Mouse (Mus musculus) cerebellum, adult 11-12 months (tissue): Measurements from ENCODE around the gene Ppp2r5a.

ENCODE experiments used
- DNase-seq: peaks from one replicate; pipeline ENCODE4 v3.0.0; 2022

The Ppp2r5a gene

DNA sequence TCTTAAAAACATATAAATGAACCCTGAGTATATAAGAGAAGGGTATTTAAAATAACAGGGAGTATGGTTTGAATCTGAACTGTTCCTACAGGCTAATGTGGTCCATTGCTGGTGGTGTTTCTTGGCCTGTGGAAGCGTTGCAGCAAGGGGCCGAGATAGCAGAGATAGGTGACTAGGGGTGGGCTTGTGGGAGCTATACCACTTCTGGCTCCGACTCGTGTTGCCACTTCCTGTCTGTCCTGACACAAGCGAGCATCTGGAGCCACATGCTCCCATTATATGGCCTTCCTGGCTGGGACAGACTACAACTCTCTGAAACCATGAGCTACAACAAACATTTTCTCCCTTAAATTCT is 27.5 kb downstream of the Ppp2r5a start:
- DNase-seq, result no peak

DNA sequence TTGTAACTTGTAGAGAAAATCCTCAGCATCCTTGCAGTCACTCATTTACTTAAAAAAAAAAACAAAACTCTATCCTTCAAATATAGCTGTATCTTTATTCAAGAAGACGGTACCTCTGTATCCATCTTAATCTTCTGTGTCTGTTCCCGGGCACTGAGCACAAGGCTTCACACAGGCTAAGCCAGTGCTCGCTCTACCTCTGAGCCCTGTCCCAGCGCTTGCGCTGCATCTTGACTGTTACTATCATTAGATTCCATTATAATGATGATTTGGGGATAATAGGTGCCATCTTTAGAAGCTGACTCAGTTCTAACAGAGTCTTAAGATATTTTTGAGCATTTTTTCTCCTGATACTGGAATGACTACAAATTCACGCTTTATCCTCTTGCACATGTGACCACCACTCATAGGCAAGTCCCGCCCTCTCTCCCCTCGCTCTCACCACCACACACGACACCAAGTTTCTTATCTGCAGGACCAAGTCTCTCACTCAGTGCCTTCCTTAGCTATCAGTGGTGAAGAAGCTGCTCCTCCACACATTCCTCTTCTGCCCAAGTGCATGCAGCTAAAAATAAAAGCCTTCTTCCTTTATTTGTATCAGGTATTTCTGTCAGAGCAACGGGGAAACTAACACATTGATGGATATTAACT is 28.0 kb downstream of the Ppp2r5a start:
- no peak for DNase-seq

DNA sequence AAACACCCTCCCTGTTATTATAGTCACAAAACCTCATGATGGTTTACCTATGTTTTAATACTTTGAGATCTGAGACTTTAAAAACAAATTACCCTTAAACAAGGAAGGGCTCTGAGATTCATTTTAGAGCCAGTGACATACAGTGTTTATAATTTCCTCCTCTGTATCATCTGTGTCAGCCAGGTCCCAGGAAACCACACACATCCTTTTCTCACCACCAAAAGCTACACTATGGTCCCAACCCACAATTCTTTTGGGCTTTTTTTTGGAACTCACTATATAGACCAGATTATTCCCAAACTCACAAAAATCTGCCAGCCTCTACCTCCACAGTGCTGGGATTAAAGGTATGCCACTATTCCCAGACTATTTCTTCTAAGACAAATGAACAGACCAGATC is 33.9 kb downstream of the Ppp2r5a start:
- no peak for DNase-seq

DNA sequence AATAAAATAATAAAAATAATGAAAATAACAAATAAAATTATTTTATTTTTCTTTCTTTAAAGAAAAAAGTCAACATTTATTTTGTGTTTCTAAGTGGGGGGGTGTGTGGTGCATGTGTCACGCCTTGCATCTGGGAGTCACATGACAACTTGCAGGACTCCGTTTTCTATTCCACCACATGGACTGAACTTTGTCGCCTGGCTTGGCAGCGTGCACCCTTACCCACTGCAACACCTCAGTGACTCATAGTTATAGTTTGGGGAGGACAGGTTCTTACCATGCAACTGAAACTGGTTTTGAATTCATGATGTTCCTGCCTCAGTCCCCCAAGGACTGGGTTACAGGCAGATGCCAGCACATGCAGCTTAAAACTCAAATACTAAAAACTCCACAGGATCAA is 34.9 kb downstream of the Ppp2r5a start:
- DNase-seq, result no peak

DNA sequence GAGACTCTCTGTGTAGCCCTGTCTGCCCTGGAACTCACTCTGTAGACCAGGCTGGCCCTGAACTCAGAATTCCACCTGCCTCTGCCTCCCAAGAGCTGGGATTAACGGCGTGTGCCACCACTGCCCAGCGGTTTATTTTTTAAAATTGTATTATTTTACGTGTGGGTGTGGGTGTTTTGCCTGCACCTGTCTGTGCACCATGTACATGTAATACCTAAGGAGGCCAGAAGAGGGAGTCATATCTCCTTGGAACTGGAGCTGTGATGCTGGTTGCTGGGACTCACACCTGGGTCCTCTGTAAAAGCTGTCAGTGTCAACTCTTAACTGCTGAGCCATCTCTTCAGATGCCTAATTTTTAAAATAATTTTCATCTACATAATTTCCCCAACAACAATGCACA is 38.6 kb downstream of the Ppp2r5a start:
- DNase-seq, result no peak

DNA sequence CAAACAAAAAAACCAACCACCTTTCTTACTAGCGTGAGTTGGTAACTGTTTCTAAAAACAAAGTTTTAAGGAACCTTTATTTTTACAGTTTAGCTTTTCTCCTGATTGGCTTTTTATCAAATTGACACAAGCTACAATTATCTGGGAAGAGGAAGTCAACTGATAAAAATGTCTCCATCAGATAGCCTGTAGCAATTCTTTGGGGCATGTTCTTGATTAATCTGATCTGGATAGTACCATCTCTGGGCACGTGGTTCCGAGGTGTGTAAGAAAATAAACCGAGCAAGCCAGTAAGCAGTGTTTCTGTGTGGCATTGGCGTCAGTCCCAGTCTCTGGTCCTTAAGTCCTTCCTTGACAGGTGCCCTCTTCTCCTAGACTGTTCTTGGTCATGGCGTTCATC is 40.7 kb downstream of the Ppp2r5a start:
- DNase-seq, result no peak

DNA sequence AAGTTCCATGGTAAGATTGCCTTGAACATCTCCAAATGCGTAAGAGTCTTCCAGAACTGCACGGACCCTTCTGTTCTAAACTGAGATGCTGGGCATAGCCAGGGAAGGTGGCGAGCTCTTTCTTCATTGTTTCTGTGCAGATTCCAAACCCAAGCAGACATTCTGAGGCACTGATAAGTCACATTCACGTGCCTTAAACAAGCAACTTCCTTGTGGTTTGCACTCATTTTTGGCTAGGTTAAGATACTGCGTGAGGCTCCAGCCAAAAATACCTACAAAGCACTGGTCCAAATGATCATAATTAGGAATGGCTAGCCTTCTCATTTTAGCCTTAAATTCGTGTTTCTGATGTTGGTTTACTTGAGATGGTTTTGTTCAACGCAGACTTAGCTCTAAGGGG is 43.6 kb downstream of the Ppp2r5a start:
- no peak for DNase-seq

DNA sequence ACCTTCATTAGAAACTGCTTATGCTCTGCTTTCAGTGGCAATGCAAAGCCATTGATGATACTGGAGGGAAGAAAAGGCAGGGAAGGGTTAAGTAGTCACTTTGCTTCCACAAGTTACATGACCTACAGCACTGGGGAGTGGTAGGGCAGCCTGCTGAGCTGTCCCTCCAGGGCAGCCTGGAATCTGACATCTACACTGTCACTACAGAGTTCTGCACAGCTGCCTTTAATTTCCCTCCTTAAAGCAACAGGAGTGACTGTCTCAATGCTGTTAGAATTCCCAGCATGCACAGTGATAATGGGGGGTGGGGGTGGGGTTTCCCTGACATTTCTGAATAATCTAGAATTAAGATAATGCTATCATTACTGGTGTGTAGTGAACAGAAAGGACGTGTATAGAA is 46.1 kb downstream of the Ppp2r5a start:
- DNase-seq, result no peak

DNA sequence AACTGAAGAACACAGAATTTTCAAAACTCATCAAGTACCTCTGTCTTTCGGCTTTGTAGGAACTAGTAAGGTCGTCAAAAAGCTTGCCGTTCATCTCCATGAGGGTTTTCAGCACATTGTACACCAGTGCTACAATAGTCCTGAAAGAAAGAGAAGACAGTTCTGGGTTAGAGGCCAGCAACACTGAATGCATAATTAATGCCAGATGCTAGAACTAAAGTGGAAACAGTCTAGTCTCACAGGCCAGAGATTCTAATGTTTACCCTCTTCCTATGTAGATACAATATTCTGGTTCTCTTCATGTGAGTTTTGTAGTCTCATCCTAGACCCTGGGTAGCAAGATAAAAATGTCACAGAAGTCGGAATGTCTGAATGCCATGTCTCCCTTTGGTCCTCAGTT is 49.2 kb downstream of the Ppp2r5a start:
- DNase-seq, result no peak

DNA sequence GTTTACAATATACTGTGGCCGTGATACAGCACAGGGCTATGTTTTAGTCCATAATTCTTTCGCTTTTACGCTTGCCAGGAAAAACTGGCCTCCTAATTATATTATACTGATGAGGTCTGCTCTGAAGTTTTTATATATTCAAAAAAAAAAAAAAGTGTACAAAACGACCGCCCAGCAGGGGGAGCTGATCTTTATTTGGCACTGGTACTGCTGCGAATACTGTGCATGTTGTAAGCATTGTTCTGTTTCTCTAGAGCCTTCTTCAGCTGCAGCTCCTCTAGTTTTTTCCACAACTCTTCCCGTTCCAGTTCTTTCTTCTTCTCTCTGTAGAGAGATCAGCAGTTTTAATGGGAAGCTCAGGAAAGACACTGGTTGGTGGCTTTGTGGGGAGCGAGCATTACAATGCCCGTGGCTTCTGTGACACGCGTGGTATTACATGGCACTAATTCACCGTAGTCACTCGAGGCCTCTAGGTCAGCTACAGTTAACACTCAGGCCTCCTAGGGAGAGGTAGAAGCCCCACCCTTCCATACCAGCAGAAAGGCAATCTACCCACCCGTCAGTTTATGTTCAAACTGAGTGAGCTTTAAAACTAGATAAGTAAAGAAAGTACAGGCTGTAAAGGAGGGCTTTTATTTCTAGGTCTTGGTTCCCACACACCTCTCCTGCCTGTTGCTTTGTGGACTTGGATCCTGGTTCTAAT is 50.1 kb downstream of the Ppp2r5a start:
- DNase-seq, result no peak

DNA sequence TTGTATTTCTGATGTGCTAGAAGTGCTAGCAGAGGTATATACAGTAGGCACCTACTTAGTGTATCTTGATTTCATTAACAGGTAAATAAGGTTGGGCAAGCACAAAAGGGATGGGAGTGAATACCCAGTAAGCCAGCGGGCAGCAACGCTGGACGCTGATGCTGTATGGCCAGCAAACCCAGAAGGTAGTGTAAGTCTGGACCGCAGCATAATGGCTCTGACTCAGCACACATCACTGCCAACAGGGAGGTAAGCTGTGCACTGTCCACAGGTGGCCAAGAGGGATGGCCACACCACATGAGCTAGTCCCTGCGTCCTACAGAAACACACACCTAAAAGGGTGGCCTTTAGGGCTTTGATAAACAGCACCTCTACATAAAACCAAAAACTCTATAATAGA is 52.7 kb downstream of the Ppp2r5a start:
- no peak for DNase-seq

DNA sequence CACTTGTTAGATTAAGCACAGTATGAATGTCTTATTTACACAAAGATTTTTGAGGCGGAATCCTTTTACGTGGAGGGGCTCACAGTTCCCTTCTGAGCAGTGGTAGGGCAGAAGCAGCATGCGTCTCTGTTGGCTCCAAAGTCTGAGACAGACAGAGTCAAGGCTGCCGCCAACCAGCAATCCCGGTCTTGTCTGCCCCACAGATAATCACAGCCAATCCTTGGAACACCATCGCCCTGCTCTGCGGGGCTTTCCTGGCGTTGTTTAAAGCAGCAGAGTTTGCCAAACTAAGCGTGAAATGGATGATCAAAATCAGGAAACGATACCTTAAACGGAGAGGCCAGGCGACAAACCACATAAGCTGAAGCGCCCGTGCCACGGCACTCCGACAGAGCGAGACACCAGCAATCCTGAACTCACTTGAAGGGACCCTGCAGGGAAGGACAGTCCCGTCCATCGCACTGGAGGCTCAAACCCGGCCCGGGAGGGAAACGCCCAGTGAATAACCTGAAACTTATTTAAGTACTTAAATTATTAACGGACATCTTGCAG is 53.5 kb downstream of the Ppp2r5a start:
- DNase-seq, result no peak

DNA sequence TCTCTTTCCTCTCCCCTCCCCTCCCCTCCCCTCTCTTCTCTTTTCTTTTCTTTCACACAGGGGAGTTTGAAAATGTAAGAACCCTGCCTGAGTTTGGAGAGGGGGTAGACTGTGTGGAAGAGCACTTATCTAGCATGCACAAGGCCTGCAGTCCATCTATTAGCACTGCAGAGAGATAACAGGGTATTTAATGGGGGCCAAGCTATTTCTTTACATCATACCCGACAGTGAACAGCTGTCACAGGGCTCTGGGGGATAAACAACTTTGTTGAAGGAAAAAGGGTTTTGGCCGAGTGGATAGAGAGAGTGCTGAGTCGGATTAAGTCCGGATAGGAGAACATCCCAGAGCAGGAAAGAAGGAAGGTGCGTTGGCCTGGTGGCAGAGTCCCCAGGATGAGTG is 54.1 kb downstream of the Ppp2r5a start:
- no peak for DNase-seq

DNA sequence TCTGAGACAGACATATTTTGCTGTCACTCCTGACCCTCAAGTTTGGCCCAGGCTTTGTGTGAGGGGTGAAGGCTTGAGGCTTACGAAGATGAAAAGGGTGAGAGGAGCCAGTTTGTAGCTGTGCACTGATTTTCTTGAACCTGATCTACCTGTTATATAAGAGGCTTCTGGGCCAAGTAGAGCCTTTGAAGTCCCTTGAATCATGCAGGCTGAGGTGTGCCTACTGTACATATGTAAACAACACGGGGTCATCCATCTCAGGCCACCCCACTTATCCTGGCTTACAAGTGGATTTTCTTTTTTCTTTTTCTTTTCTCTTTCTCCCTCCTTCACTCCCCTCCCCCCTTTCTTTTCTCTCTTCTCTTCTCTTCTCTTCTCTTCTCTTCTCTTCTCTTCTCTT is 54.5 kb downstream of the Ppp2r5a start:
- DNase-seq, result no peak

DNA sequence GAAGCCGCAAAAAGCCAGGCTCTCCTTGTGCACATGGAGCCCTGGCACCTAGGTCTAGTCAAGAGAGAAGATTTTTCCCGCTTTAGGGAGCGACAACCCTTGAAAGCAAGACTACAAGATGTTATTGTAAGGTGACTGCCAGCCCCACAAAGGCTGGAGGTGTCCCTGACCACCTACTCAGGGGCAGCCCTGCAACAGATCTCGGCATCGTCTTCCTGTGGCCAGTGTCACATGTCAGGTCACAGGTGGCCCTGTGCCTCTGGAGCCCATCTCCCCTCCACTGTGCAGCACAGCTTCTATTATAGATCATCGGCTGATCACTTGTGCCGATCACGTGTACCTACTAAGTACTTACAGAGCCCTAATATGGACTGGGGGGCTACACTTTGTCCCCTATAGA is 55.5 kb downstream of the Ppp2r5a start:
- no peak for DNase-seq

DNA sequence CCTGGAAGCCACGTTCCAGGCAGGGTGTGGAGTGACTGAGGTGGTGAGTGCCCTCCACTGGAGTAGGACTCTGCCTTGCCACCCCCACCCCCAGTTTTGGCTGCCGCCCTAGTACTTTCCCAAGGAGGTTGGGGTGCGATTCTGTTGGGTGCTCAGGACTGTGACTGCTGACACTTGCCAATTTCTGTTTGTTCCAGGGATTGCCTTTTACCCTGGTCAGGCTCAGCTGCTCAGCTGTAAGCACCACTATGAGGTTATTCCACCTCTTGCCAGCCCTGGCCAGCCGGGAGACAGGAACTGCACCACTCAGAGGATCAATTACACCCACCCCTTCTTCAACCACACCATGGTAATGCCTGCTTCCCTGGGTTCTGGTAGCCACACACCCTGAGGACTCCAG is 62.5 kb downstream of the Ppp2r5a start:
- DNase-seq, result no peak

DNA sequence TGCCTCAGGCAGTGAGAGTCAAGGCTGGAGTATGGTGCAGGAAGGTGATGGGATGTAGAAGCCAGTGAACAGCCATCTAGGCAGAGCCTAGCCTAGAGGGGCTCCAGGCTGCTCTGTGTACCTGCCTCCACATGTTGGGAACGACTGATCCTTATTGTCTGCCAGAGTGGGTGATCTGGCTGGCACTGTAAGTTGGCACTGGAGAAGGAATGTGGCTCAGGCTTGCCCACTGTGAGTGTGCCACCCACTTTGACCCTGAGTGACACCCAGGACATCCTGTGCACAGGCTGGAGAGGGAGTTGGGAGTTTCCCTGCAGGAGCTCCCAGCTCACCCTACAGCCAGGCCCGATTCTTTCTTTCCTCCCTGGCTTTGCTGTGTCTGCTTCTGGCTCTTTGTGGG is 63.2 kb downstream of the Ppp2r5a start:
- DNase-seq, result no peak

DNA sequence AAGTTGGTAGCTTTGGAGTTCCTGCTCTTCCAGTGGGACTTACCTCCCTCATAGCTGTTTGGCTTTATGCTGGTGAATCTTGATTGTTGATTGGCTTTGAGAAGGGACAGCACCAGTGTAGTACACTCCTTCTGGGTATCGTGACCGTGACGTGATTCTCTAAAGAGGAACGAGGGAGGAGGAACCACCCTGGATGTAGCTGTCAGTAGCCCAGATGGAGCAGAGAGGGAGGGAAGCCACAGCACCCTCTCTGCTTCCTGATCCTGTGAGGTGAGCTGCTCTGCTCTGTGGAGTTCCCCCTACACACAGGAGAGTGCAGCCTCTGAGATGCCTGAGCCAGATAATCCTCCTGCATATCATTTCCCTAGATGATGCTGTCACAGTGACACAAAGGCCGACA is 68.6 kb downstream of the Ppp2r5a start:
- DNase-seq, result no peak

DNA sequence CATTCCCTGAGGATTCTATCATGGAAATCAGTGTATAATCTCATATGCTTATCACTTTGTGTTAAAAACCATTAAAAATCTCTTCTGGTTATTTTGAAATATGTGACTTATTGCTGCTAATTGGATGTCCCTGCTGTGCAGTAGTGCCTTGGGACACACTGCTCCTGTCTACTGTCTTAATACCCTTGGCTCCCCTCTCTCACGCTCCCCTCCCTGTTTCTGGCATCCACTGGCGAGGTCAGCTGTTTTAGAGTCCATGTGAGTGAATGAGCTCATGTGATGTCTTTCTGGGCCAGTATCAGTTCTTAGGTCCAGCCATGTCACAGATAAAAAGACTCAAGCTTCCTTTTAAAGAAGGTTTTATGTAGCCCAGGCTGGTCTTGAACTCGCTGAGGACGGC is 72.7 kb downstream of the Ppp2r5a start:
- DNase-seq, result no peak

DNA sequence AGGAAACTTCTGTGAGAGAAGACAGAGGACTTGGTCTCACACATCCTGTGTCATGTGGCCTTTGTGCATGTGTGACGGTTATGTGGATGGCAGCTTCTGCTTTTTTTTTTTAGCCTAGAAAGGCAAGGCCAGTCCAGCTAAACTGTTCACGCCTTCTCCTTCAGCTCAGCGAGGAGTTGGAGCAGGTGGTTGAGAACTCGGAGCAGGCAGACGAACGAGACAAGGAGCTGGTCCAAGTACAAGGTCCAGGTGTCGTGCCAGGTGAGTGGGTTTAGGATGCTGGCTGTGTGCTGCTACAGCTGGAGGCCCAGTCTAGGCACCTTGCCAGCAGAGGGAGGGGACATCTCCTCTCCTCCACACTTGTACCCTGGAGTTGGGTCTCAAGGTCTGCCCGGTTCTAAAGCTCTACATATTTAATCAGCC is 75.0 kb downstream of the Ppp2r5a start:
- DNase-seq, result peak; percentile 48

DNA sequence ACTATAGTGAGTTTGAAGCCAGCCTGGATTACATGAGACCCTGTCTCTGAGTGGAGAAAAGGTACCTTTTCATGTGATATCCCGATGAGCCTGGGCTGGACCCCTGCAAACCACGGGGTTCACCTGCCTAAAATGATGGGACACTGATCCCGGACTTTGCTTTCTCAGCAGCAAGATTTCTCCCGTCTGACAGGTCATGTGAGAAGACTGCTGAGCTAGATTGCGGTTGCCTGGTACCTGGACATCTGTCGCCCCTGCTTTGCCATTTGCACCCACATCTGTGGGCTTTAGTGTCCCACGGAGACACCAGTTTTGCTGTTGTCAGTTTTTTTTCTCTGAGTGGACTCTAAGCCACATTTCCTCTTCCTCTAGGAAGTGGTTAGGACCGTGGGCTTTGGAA is 75.8 kb downstream of the Ppp2r5a start:
- DNase-seq, result no peak

DNA sequence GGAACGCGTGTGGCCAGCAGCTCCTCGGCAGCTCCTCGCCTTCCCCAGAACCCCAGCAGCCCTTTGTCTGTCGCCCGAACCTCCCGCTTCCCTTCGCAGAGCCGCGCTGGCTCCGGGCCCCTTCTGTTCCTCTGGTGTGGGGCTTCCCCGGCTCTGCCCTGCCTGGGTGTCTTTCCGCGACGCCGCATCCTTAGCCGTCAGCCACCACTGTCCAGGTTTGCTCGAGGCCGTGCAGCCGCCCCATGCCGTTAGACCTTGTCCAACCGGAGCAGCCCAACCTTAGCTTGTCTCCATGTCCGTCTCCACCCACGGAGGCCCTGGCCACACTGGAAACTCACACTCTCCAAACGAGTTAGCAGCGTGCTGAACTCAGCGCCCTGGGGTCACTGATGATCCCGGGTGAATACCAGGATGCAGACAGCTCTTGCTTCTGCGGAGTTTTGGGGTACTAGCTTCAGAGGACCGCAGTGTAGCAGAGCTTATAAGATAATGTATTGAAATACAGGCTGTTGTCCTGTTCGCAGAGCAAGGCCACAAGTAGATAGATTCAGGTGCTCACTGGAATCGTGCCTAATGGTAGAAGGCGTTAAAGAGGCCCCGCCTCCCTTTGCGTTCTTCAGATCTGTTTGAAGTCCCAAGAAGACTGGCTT is 76.7 kb downstream of the Ppp2r5a start:
- DNase-seq, result peak; percentile 45

DNA sequence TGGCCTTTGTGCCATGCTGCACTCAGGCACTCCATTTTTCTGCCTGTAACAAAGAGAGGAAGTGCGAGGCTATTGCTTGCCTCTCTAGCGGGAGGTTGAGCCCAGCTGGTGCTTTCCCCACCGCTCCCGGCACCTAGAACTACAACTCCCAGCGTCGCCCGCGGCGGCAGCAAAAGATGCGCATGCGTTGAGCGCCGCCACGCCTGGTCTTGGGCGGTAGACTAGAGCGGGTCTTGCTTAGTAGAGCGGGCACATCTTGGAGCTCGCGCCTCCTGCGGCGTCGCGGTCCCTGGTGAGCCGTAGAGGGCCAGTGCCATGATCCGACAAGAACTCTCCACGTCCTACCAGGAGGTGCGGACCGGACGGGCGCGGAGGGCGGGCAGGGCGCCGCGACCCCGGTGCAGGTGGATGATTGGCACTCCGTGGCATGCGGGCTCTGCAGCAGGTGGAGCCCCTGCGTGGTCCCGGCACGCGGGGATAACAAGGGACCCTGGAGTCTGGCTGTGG is 77.3 kb downstream of the Ppp2r5a start, which contains the start of gene Tmem206:
Tmem206 (plus strand) TSS at position 187 of the 507 bp plus-strand sequence.
- peak; percentile 94 for DNase-seq
